Mouse (Mus musculus): Measurements from ENCODE around the gene Lhfp. TPM values are rescaled to one million over a fixed set of nuclear protein-coding genes. Genes with fewer than 3 reads are reported as not detected.
"Not testable (repeated sequence)": the region's sequence is repeated elsewhere in the genome, so short reads cannot be mapped to it uniquely, and the experiment has no call there.

Gene Lhfp
- polyA plus RNA-seq, 3 experiments from 2014 or later, result not detected

- no peak for ATAC-seq
These were observed 59.5 kb downstream of the Lhfp start for GRCm38 (mm10) chr3:53100803-53101202.

- ATAC-seq, result no peak
These were observed 60.4 kb downstream of the Lhfp start for GRCm38 (mm10) chr3:53101711-53102110.

- no peak for ATAC-seq
These were observed 60.9 kb downstream of the Lhfp start for GRCm38 (mm10) chr3:53102131-53102756.

GRCm38 (mm10) chr3:53102757-53103153 lies 61.4 kb downstream of the Lhfp start:
- no peak for ATAC-seq

- ATAC-seq, result no peak
These were observed 67.5 kb downstream of the Lhfp start for GRCm38 (mm10) chr3:53108594-53109373.

- no peak for ATAC-seq
These were observed 68.6 kb downstream of the Lhfp start for GRCm38 (mm10) chr3:53109879-53110278.

GRCm38 (mm10) chr3:53112048-53112447 lies 70.7 kb downstream of the Lhfp start:
- ATAC-seq, result no peak

- ATAC-seq, result not testable (repeated sequence)
These were observed 77.4 kb downstream of the Lhfp start for GRCm38 (mm10) chr3:53118755-53119154.

- no peak for ATAC-seq
These were observed 78.7 kb downstream of the Lhfp start for GRCm38 (mm10) chr3:53119978-53120377.

- no peak for ATAC-seq
These were observed 84.2 kb downstream of the Lhfp start for GRCm38 (mm10) chr3:53125495-53125894.

GRCm38 (mm10) chr3:53138785-53139184 lies 97.5 kb downstream of the Lhfp start:
- no peak for ATAC-seq

- ATAC-seq, result no peak
These were observed 97.9 kb downstream of the Lhfp start for GRCm38 (mm10) chr3:53139205-53139604.

GRCm38 (mm10) chr3:53139642-53140041 lies 98.3 kb downstream of the Lhfp start:
- no peak for ATAC-seq

- no peak for ATAC-seq
These were observed 101.2 kb downstream of the Lhfp start for GRCm38 (mm10) chr3:53142528-53142927.

- ATAC-seq, result no peak
These were observed 104.2 kb downstream of the Lhfp start for GRCm38 (mm10) chr3:53145526-53145925.

- ATAC-seq, result no peak
These were observed 104.6 kb downstream of the Lhfp start for GRCm38 (mm10) chr3:53145946-53146345.

- ATAC-seq, result no peak
These were observed 105.7 kb downstream of the Lhfp start for GRCm38 (mm10) chr3:53147001-53147400.

GRCm38 (mm10) chr3:53148751-53149150 lies 107.4 kb downstream of the Lhfp start:
- no peak for ATAC-seq

GRCm38 (mm10) chr3:53149625-53150320 lies 108.4 kb downstream of the Lhfp start:
- ATAC-seq, result no peak

GRCm38 (mm10) chr3:53151081-53151480 lies 109.8 kb downstream of the Lhfp start:
- ATAC-seq, result no peak

GRCm38 (mm10) chr3:53151607-53152006 lies 110.3 kb downstream of the Lhfp start:
- no peak for ATAC-seq

GRCm38 (mm10) chr3:53161963-53162362 lies 120.6 kb downstream of the Lhfp start:
- no peak for ATAC-seq

GRCm38 (mm10) chr3:53165281-53165680 lies 124.0 kb downstream of the Lhfp start:
- no peak for ATAC-seq

- no peak for ATAC-seq
These were observed 124.7 kb downstream of the Lhfp start for GRCm38 (mm10) chr3:53166001-53166400.
